Mouse (Mus musculus) WW6 (cell line): Measurements from ENCODE around the gene Alpl.

ENCODE experiments used
- DNase-seq: peaks from one replicate; pipeline ENCODE4 v3.0.0-alpha.2; 2013; ENCODE audit warnings: low read depth, low spot score

The Alpl gene

GRCm38 (mm10) chr4:137800324-137800723, 4.1 kb upstream of the Alpl start:
- DNase-seq: no peak

GRCm38 (mm10) chr4:137797038-137797437, 854 bp upstream of the Alpl start:
- DNase-seq: no peak

GRCm38 (mm10) chr4:137794178-137794900, 1.8 kb downstream of the Alpl start:
- DNase-seq: no peak

DNA sequence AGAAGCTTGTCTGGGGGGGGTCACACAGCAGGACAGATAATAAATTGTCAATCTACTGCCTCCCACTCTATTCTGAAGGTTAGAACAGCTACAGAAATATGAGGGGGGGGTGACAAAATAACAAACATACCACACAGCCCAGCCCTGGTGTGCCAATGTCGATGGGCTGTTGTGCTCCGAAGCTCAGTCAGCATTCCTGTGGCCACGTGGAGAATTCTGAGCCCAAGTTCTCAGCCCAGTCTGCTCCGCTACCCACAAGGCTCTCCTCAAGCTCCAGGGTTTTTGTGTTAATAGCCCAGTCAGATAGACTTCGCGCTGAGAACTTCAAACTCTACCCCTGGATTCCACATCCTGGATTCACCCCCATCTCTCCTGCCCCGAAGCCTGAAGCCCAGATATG, 2.6 kb downstream of the Alpl start:
- no peak for DNase-seq

- no peak for DNase-seq
Observed at GRCm38 (mm10) chr4:137791440-137791839, 4.7 kb downstream of the Alpl start.

DNA sequence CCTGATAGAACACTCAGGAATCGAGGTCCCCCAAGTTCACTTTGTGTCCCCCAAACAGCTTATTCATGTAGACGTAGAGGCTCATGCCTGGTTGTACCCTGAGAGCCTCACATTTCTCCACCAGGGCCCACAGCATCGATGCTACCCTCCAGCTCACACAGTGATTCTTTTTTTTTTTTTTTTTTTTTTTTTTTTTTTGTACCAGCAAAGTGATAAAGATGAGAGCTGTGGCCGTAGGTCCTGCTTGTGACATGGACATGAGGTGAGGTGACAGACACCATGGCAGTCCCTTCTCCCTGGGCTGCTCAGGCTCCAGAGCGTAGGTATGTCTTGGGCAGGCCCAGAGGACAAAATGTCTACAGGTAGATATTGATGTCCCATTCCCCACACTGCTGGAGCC, 5.2 kb downstream of the Alpl start:
- no peak for DNase-seq

DNA sequence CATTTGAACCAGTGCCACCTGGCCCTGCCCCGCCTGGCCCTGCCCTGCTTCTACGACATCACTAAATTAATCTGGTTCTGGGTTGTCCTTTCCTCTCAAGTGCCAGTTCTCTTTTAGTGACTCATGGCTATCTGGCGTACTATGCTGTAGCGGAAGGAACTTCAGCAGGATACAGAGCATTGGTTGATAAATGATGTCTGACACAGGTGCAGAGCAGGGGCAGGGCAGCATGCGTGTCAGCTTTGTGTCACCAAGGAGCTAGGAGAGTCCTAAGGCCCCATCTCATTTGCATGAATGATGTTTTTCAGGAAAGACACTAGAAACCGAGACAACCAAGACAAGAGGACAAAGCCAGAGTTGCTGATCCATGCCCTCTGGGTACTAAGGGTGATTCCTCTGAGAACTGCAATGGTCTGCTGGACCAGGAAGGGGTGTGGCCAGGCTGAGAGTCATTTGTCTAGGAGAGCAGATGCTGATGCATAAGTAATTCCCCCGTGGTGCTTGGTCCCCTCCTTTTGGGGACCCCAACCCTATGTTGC, 7.6 kb downstream of the Alpl start:
- no peak for DNase-seq

DNA sequence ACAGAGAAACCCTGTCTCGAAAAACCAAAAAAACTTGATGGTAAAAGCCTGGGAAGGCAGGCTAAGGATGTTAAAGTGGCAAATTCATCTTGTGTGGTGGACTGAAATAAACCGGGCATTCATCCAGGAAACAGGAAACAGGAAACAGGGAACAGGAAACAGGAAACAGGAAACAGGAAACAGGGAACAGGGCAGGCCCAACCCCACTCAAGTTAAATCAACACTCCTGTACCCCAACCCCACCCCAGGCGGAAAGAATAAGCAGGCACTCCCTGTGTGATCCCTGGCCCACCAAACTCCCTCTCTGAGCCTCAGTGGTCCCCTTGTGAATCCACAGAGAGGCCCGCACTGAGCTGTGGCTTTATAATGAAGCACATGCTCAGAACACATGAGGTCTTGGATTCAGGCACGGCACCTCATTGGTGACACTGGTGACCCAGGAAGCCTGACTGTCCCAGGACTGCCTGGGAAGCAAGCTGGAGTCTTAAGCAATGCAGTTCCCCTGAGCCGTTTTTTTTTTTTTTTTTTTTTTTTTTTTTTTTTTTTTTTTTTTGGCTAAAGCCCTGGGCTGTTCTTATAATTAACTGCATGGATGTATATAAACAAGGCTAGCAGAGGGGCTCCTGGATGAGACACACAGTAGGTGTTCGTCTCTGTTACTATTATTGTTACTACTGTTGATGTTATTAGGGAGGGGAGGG, 8.4 kb downstream of the Alpl start:
- DNase-seq: no peak

DNA sequence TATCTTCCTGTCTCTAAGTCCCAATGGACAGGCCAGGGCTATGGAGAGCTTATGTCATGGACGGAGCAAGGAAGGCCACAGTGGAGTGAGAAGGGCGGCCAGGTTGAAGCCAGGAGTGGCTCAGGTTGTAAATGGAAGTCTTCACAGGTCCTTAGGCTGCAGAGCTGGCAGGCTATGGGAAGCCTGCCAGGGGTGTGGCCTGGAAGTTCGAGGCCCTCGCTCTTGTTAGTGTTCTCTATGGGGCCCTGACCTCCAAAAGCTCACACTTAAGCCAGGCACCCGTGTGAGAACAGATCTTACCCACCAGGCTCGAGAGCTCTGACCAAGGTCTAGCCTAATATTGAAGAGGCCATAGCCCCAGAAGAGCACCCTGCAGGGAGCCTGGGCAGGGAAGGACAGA, 9.7 kb downstream of the Alpl start:
- no peak for DNase-seq

GRCm38 (mm10) chr4:137785270-137785669, 10.9 kb downstream of the Alpl start:
- no peak for DNase-seq

- DNase-seq: no peak
Observed at GRCm38 (mm10) chr4:137784741-137785140, 11.4 kb downstream of the Alpl start.

GRCm38 (mm10) chr4:137783541-137784191, 12.5 kb downstream of the Alpl start:
- DNase-seq: no peak

GRCm38 (mm10) chr4:137781949-137782348, 14.2 kb downstream of the Alpl start:
- DNase-seq: no peak

DNA sequence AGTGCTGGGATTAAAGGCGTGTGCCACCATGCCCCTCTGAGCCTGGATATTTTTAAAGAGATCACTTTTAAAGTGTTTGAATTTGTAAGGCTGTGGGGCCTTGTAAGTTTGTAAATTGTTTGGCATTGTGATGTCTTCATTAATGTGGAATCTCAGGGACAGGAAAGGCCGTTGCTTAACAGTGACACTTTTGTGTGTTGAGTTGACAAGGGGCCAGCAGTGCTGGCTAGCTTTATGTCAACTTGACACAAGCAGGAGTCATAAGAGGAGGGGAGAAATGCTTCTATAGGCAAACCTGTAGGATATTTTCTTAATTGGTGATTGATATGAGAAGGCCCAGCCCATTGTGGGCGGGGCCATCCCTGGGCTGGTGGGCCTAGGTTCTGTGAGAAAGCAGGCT, 15.2 kb downstream of the Alpl start:
- no peak for DNase-seq

GRCm38 (mm10) chr4:137778397-137779184, 17.6 kb downstream of the Alpl start:
- no peak for DNase-seq

GRCm38 (mm10) chr4:137777866-137778265, 18.3 kb downstream of the Alpl start:
- no peak for DNase-seq

GRCm38 (mm10) chr4:137774505-137774904, 21.7 kb downstream of the Alpl start:
- DNase-seq: no peak

- DNase-seq: no peak
Observed at GRCm38 (mm10) chr4:137774013-137774412, 22.2 kb downstream of the Alpl start.

- DNase-seq: no peak
Observed at GRCm38 (mm10) chr4:137773369-137773899, 22.8 kb downstream of the Alpl start.

GRCm38 (mm10) chr4:137772438-137773056, 23.6 kb downstream of the Alpl start:
- no peak for DNase-seq

DNA sequence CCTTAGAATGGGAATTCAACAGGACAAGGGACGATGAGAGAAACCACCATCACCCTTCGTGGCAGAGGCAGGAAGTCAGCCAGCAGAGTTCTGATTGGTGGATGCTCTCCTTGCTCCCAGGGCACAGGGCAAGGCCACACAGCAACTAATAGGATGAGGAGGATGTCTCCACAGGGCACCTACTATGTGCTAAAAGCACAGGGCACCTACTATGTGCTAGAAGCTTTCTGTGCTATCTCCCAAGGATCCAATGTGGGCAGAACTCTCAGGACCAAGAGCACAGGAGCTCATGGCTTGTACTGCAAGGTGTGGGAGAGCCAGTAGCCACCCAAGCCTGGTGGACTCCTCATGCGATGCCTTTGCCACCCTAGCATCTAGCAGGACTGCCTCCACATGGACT, 24.4 kb downstream of the Alpl start:
- no peak for DNase-seq
